Mouse (Mus musculus) gastrocnemius, postnatal 36 days (tissue): ENCODE results near the gene Tmem171. TPM values are rescaled to one million over a fixed set of nuclear protein-coding genes. Genes with fewer than 3 reads are reported as not detected.

Source experiments
- DNase-seq, 2 experiments: peaks; one replicate each; pipeline ENCODE4 v3.0.0; 2022
- intact Hi-C: fragments of 180-260 bp; cut with DNase I; formaldehyde crosslinking; loops from one replicate; pipeline ENCODE4 v1.15.1; 2025
- long read RNA-seq, 2 experiments: library from polyadenylated mRNA; stranded (forward); transcript quantifications; one replicate each; pipeline ENCODE4 v2.0.0; 2021
- total RNA-seq, 2 experiments: library from RNA; stranded (reverse); gene quantifications; 2 replicates each; pipeline ENCODE4 v1.2.3; 2021

Tmem171 gene
- total RNA-seq = under 1 TPM; 0.37 to 0.71 TPM
- long read RNA-seq, experiment 1 = 0 reads
- long read RNA-seq, experiment 2, partial matches to known transcripts = 0 of 1 reads
- long read RNA-seq, experiment 2, other reads (novel, unspliced or antisense) = 1 of 1 reads

DNA sequence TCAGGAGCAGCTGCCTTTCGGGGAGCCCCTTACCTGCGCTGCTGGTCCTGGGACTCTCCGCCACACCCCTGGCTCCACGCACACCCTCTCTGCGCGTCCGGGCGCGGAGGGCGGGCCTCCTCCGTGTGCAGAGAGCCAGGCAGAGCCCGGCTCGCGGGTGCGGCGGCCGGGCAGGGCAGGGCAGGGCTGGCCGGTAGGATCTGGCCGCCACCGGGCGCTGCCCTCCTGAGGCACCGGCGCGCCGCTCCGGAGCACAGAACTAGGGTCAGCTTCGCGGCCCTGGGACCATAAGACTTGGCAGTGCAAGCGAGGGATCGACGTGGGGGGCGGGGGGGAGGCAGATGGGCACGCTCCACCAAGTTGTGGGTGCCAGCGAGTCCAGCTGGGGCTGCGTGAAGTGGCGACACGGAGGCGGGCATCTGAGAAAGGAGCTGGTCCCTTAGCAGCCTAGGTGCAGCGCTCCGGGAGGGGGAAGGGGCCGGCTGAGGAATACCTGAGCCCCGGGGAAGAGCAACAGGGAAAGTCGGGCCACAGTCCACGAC lies at the start of gene Tmem171:
Tmem171 (minus strand) TSS at position 62 of the 542 bp plus-strand sequence.
- intact Hi-C loops = no loop called here
- no peak for DNase-seq

GRCm38 (mm10) chr13:98743829-98744228 lies 49.2 kb upstream of the Tmem171 start:
- intact Hi-C loops = no loop called here
- DNase-seq = no peak

DNA sequence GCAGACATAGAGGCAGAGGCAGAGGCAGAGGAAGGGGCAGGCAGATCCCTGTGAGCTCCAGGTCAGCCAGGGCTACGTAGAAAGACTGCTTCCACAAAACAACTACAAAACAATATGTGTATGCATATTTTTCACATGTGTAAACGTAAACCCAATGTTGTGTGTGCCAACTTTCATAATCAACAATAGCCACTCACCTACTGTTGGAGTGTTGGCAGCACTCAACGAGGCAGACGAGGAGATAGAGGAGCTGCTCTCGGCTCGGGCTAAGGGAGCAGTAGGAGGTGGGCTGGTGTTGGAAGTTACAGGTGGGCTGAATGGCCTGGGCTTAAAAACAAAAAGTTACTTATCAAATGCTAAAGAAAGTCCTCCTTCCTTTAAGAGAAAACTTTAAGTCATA lies 48.6 kb upstream of the Tmem171 start:
- intact Hi-C loops = no loop called here
- DNase-seq = no peak

DNA sequence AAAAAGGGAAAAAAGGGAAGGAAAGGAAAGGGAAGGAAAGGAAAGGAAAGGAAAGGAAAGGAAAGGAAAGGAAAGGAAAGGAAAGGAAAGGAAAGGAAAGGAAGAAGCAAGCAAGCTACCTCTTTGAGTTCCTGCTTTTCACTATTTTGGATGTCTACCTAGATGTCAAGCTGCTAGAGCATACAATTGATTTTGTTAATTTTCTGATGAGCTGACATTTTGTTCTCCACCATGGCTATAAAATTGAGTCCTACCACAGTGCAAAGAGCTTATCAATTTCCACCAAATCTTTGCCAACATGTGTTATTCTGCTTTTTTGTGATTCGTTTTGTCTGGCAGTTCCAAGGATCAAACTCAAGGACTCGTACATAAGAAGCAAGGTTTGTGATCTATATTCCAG lies 43.6 kb upstream of the Tmem171 start:
- intact Hi-C loops = no loop called here
- DNase-seq = no peak

GRCm38 (mm10) chr13:98733292-98733691 lies 38.7 kb upstream of the Tmem171 start:
- intact Hi-C loops = no loop called here
- no peak for DNase-seq

DNA sequence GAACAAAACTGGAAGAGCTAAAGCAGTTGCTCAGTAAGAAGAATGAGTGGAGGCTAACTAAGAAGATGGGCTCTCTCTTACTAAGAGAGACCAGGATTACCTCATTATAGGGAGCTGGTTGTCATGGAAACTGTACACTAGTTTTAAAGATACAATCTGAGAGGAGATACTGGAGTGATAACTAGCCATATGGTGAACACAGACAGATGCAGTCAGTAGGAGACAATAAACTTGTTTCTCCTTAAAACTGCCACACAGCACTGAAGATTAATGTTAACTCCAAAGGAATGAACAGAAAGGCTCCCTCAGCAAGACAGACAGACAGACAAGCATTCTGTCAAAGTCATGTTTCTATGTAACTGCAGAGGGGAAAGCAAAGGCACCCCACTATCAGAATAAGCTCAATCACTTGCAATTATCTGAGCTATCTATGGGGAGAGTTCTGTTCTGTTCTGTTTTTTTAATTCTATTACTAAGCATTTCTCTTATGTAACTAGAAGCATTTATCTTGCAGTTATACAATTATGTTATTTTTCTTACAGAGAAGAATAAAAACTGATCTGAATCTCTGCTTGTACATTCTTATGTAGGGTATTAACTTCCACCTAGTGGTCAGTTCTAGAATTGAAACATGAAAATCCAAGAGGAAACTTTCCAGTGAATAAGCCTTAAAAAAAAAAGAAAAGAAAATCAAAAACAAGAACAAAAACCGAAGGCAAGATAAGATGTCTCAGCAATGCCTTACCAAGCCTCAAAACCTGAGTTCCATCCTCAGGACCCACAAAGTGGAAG lies 34.8 kb upstream of the Tmem171 start:
- intact Hi-C loops = no loop called here
- no peak for DNase-seq

DNA sequence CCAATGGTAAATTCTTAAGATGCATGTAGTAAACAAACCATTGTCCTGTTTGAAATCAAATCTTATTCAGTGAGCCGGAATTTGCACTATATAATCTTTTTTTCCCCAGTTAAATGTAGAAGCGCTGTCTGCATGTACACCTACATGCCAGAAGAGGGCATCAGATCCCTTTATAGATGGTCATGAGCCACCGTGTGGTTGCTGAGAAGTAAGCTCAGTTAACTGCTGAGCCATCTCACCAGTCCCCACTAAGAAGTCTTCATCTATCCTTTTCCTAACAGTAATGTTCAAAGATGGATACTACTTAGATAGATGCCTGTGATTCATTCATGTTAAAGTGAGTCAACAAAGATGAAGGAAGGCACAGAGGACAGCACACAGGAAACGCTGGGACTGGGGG lies 31.9 kb upstream of the Tmem171 start:
- intact Hi-C loops = no loop called here
- DNase-seq = no peak

DNA sequence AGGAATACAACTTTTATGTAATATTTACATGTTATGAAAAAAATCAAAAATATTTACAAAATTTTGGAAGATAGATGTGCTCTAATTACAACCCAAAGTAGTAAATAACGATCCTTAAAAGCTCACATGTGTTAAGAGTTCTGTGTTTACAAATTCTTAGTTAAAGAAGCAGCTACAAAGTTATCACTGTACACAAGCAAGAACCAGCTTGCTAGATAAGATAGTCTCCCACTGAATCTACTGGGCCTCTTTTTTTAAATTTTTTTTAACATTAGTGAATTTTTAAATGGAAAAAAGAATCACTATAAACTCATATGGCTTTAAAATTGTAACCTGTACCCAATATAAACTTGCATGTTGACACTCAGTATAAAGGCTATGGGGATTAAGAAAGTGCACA lies 28.8 kb upstream of the Tmem171 start:
- DNase-seq = no peak
- intact Hi-C loops = no loop called here

DNA sequence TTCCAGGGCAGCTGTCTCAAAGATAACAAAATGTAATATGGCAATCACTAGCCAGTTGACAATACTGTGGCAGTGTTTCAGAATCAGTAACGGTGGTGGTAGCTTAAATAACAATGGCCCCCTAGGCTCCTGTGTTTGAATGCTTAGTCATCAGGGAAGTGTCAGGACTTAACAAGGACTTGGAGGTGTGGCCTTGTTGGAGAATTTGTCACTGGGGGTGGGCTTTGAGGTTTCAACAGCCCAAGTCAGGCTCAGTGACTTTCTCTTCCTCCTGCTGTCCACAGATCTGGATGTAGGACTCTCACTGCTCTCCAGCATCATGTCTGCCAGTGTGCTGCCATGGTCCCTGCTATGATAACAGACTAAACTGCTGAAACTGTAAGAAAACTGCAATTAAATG lies 27.7 kb upstream of the Tmem171 start:
- intact Hi-C loops = no loop called here
- no peak for DNase-seq

GRCm38 (mm10) chr13:98716176-98716575 lies 21.5 kb upstream of the Tmem171 start:
- intact Hi-C loops = no loop called here

GRCm38 (mm10) chr13:98715443-98715990 lies 20.9 kb upstream of the Tmem171 start:
- intact Hi-C loops = no loop called here

More at GRCm38 (mm10) chr13:98716176-98716575, 21.5 kb upstream of the Tmem171 start:
- DNase-seq = no peak

GRCm38 (mm10) chr13:98710655-98711054 lies 16.0 kb upstream of the Tmem171 start:
- intact Hi-C loops = no loop called here
- DNase-seq = no peak

More at GRCm38 (mm10) chr13:98715443-98715990, 20.9 kb upstream of the Tmem171 start:
- no peak for DNase-seq

DNA sequence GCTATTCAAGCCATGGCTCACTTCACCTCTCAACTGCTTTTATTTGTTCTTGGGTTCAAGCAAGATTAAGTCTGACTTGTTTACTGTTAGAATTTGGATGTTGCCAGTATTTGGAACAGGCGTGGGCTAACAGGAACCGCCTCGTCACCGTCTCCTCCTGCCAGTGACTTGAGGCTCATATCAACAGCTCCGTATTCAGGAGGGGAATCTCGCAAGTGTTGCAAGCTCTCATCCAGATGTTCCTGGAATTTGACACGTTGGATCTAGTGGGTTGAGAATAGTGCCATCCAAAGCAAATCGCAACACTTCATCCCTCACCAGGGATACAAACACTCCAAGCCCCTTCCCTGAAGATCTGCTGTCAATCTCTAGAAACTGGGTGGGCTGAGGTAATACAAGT lies 15.6 kb upstream of the Tmem171 start:
- no peak for DNase-seq
- intact Hi-C loops = no loop called here

DNA sequence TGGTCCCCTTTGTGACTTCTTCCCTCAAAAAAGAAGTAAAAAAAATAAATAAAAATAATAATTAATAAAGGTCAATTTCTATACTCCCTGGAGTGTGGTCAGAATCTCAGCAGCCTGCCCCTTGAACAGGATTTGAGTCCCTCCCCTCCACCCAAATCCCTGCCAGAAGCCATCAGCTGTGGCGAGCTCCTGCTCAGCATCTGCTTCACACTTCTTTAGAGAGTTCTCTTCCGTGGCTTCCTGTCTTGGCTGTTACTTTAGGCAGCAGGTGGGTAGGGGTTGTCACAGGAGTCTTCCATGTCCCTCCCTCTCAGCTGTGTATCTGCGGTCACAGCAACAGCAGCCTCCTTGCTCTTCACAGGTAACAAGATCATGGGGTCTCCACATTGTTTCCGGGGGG lies 10.9 kb upstream of the Tmem171 start:
- intact Hi-C loops = no loop called here
- no peak for DNase-seq

DNA sequence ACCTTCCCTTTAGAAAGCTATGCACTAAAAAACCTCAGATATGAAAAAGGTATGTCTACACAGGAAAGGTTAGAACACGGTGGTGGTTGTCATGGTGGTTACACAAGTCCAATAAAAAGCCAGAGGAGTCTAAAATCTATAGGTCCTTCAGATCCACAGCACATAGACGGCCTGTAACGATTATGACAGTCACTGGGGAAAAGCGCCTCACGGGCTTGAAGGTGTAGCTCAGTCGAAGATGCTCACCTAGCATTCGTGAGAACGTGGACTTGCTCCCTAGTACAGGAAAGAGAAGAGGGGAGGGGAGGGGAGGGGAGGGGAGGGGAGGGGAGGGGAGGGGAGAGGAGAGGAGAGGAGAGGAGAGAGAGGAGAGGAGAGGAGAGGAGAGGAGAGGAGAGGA lies 9.2 kb upstream of the Tmem171 start:
- no peak for DNase-seq
- intact Hi-C loops = no loop called here

- intact Hi-C loops = no loop called here
- DNase-seq = no peak
These were observed 7.7 kb upstream of the Tmem171 start for GRCm38 (mm10) chr13:98702361-98702760.

DNA sequence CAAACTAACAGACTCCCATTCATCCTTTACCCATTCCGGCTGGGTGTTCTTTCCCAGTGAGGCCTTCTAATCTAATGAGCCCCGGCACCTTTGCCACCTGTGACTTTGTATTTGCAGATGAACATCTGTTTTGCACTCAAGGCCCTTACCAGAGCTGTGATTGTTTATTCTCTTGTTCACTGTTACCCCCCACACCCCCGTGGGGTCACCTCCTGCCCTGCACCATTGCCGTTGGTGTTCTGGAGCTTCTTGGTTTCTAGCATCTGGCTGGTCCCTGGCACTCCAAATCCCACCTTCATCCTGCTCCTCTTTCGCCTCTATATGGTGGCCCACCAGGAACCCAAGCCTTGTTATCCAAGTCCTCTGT lies 6.7 kb upstream of the Tmem171 start:
- intact Hi-C loops = no loop called here
- DNase-seq = no peak

- intact Hi-C loops = no loop called here
- DNase-seq = no peak
These were observed 6.2 kb upstream of the Tmem171 start for GRCm38 (mm10) chr13:98700661-98701308.

DNA sequence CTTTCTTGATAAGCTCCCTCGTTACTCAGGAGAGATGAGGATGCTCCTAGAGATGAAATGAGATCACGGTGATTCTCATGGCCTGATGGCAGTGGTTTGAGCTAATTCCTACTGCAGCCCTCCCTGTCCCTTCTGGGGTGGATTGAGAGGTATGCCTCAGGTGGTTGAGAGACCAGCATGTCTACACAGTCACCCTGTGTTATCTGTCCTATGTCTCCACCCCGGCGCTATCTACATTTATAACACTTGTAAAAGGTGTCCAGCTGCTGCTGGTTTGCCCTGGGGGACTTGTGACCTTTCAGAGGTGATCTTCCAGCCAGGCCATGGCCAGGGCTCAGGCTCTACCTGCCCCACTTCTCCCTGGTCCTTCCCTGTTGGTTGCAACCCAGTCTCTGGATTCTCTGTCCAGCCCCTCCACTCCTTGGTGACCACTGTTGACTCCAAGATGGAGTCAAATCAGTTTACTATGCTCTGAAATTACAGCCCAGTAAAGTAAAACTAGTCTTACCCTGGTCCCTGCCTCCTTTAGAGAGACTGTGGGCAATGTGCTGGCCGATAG lies 5.4 kb upstream of the Tmem171 start:
- no peak for DNase-seq
- intact Hi-C loops = no loop called here

GRCm38 (mm10) chr13:98699051-98699744 lies 4.6 kb upstream of the Tmem171 start:
- DNase-seq = no peak
- intact Hi-C loops = no loop called here
